Mouse (Mus musculus): ENCODE results near the gene Lgals4. TPM values are rescaled to one million over a fixed set of nuclear protein-coding genes. Genes with fewer than 3 reads are reported as not detected.

The Lgals4 gene
- polyA plus RNA-seq, 1 experiment from 2014 or later: 1,462 TPM

GRCm38 (mm10) chr7:28818436-28818835, 15.2 kb upstream of the Lgals4 start:
- H3K4me2 ChIP-seq (replicated peaks): no peak overlapping the region
- WGBS: 82% methylated on average over 18 of the region's 18 CpGs

DNA sequence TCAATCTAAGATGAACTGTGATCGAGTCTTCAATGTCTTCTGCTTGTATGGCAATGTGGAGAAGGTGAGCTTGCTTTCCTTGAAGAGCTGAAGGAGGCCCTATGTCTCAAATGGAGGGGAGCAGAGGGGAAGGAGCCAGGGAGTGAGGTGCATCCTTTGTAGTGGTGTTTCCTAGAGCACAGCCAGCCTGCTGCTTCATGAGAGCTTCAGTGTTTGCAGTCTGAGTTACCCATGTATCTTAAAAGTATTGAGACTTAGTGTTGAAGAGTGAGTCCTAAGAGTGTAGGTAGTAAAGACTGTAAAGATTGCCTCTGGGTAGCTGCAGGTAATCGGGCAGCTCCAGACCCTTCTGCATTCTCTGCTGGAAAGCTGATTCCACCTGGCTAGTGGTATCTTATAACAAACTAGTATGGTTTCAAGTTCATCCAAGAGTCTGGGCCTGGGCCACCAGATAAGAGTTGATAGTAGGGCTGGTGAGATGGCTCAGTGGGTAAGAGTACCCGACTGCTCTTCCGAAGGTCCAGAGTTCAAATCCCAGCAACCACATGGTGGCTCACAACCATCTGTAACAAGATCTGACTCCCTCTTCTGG, 14.7 kb upstream of the Lgals4 start:
- Histone ChIP-seq H3K27ac (no peak overlapping the region), H3K9me3 (no peaks in the 10 kb centered on the region), H3K9ac (no peak overlapping the region), H3K4me3 (replicated peaks) (no peak overlapping the region), H3K4me2 (replicated peaks) (no peak overlapping the region), H3K4me1 (replicated peaks) (peaks cover 70% of the 10 kb centered on the region), H3K27me3 (replicated peaks) (no peaks in the 10 kb centered on the region), H3K36me3 (peaks cover 69% of the 10 kb centered on the region)
- no peak for ATAC-seq
- whole genome bisulfite sequencing: 76% methylated on average over 4 of the region's 4 CpGs

More at GRCm38 (mm10) chr7:28818436-28818835, 15.2 kb upstream of the Lgals4 start:
- peaks cover 73% of the 10 kb centered on the region for H3K4me1 ChIP-seq (replicated peaks)
- no peaks in the 10 kb centered on the region for H3K9me3 ChIP-seq
- no peaks in the 10 kb centered on the region for H3K27me3 ChIP-seq (replicated peaks)
- peaks cover 74% of the 10 kb centered on the region for H3K36me3 ChIP-seq
- H3K4me3 ChIP-seq (replicated peaks): no peak overlapping the region
- no peak overlapping the region for H3K9ac ChIP-seq
- no peak overlapping the region for H3K27ac ChIP-seq
- ATAC-seq: no peak

DNA sequence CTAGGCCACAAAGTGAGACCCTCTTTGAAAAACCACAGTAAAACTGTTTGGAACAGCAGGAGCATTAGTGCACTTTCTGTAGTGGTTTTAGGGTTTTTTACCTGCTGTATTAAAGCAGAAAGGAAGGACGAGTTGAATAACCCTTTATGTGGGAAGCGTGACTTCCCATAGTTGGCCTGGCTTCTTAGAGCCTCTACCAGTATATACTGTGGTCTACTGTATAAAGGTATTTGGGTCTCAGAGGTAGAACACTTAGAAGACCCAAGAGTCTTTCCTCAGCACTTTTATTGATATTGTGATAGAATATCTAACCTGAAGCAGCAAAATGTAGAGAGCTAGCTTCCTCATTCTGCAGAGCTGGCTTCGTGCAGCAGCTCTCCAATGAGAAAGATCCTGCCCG, 14.1 kb upstream of the Lgals4 start:
- H3K4me2 ChIP-seq (replicated peaks): no peak overlapping the region
- H3K27me3 ChIP-seq (replicated peaks): no peaks in the 10 kb centered on the region
- peaks cover 63% of the 10 kb centered on the region for H3K36me3 ChIP-seq
- 84% methylated on average over 4 of the region's 4 CpGs for WGBS
- H3K4me3 ChIP-seq (replicated peaks): no peak overlapping the region
- H3K27ac ChIP-seq: no peak overlapping the region
- H3K9ac ChIP-seq: no peak overlapping the region
- no peak for ATAC-seq
- H3K9me3 ChIP-seq: no peaks in the 10 kb centered on the region
- peaks cover 64% of the 10 kb centered on the region for H3K4me1 ChIP-seq (replicated peaks)

DNA sequence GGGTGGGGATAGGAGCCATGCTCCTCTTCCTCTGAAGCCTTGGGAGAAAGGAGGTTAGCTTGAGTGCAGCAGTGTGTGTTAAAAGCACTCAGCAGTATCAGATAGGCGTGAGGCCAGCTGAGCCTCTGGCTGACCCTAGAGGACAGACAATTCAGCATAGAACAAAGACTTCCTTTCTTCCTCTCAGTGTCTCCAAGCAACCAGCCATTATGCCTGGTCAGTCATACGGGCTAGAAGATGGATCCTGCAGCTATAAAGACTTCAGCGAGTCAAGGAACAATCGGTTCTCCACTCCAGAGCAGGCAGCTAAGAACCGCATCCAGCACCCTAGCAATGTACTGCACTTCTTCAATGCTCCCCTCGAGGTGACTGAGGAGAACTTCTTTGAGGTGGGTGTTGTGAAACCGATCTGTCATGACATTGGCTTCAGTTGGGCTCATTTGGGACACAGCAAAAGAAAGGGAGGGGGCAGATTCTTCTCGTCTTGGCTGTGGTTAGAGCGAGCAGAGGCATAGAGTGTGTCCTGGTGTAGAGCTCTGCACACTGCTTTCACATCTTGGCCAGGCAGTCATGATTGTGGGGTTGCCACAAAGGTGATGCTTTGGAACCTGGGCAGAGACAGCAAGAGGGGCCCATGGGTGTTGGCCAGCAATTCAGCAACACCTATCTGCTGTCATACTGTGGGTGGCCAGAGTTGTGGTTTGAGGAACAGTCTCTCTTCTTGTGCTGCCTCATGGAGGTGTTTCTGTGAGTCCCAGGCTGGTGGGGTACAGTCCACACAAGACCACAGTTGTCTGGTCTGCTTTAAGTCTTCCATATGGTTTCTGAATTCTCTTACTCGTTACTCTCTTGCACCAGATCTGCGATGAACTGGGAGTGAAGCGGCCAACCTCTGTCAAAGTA, 13.0 kb upstream of the Lgals4 start:
- WGBS: 72% methylated on average over 12 of the region's 12 CpGs
- Histone ChIP-seq H3K4me2 (replicated peaks) (no peak overlapping the region), H3K36me3 (peaks cover 55% of the 10 kb centered on the region), H3K27me3 (replicated peaks) (no peaks in the 10 kb centered on the region), H3K9ac (no peak overlapping the region), H3K4me1 (replicated peaks) (peaks cover 58% of the 10 kb centered on the region), H3K4me3 (replicated peaks) (no peak overlapping the region), H3K9me3 (no peaks in the 10 kb centered on the region), H3K27ac (peak overlapping the region; percentile 32; the same call in 1 of the 2 replicates)
- no peak for ATAC-seq

- Histone ChIP-seq H3K4me1 (replicated peaks) (peaks cover 57% of the 10 kb centered on the region), H3K4me2 (replicated peaks) (no peak overlapping the region), H3K9ac (no peak overlapping the region), H3K36me3 (peaks cover 47% of the 10 kb centered on the region), H3K27ac (no peak overlapping the region), H3K4me3 (replicated peaks) (no peak overlapping the region), H3K9me3 (no peaks in the 10 kb centered on the region), H3K27me3 (replicated peaks) (no peaks in the 10 kb centered on the region)
- 65% methylated on average over 10 of the region's 10 CpGs for WGBS
- no peak for ATAC-seq
Measured at GRCm38 (mm10) chr7:28821261-28821831, 12.3 kb upstream of the Lgals4 start.

GRCm38 (mm10) chr7:28822556-28822955, 11.1 kb upstream of the Lgals4 start:
- H3K4me1 ChIP-seq (replicated peaks): peaks cover 47% of the 10 kb centered on the region
- H3K4me3 ChIP-seq (replicated peaks): no peak overlapping the region
- H3K9me3 ChIP-seq: no peaks in the 10 kb centered on the region
- H3K27me3 ChIP-seq (replicated peaks): no peaks in the 10 kb centered on the region
- no peak overlapping the region for H3K4me2 ChIP-seq (replicated peaks)
- H3K27ac ChIP-seq: no peak overlapping the region
- no peak for ATAC-seq
- no peak overlapping the region for H3K9ac ChIP-seq
- 52% methylated on average over 1 of the region's 1 CpGs for WGBS
- peaks cover 40% of the 10 kb centered on the region for H3K36me3 ChIP-seq

DNA sequence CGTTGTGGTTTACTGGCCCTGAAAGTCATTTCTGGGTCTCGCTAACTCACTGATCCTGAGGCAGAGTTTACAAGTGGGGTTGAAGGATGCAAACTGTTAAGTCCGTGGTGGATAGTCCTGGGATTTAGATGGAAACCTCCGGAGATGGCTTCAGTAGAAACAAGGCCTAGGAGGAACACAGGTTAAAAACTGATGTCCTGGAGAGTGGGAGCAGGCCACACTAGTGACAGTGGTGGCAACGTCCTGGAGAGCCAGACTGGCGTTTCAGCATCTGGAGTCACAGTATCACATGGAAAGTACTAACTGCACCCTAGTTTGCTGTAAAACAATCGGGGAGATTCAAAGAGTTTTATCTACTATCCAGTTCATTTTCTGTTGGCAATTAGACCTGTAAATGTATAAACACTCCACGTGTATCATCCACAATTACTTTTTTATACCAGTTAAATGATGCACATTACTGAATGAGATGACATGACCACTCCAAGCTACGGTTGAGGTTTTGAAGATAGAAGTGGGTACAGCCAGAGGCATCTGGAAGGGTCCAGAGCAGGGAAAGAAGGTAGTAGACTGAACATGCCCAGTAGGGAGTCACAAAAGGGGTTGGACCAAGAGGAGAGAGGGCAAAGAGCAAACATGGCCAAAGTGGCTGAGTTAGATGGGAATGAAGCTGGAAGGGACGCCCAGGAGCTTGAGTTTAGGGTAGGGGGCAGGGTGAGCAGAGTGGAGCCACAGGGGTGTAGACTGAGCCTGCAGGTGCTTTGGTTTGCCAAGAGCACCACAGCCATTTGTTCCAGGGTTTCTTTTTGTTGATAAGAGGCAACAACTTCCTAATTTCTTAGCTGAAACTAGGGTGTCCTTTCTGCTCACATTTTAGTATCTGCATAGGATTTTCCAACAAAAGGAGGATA, 10.4 kb upstream of the Lgals4 start:
- H3K9ac ChIP-seq: no peak overlapping the region
- peak overlapping the region; percentile 89; the same call in 1 of the 2 replicates for H3K27ac ChIP-seq
- peaks cover 34% of the 10 kb centered on the region for H3K36me3 ChIP-seq
- no peaks in the 10 kb centered on the region for H3K27me3 ChIP-seq (replicated peaks)
- ATAC-seq: no peak
- no peak overlapping the region for H3K4me3 ChIP-seq (replicated peaks)
- H3K9me3 ChIP-seq: no peaks in the 10 kb centered on the region
- H3K4me2 ChIP-seq (replicated peaks): no peak overlapping the region
- 47% methylated on average over 10 of the region's 10 CpGs for WGBS
- peaks cover 44% of the 10 kb centered on the region for H3K4me1 ChIP-seq (replicated peaks)

GRCm38 (mm10) chr7:28823932-28824331, 9.7 kb upstream of the Lgals4 start:
- ATAC-seq: no peak
- no peaks in the 10 kb centered on the region for H3K27me3 ChIP-seq (replicated peaks)
- H3K36me3 ChIP-seq: peaks cover 28% of the 10 kb centered on the region
- WGBS: 37% methylated on average over 2 of the region's 2 CpGs
- H3K4me2 ChIP-seq (replicated peaks): no peak overlapping the region
- no peaks in the 10 kb centered on the region for H3K9me3 ChIP-seq
- no peak overlapping the region for H3K4me3 ChIP-seq (replicated peaks)
- H3K9ac ChIP-seq: no peak overlapping the region
- H3K4me1 ChIP-seq (replicated peaks): peaks cover 40% of the 10 kb centered on the region
- peak overlapping the region; percentile 89 for H3K27ac ChIP-seq

DNA sequence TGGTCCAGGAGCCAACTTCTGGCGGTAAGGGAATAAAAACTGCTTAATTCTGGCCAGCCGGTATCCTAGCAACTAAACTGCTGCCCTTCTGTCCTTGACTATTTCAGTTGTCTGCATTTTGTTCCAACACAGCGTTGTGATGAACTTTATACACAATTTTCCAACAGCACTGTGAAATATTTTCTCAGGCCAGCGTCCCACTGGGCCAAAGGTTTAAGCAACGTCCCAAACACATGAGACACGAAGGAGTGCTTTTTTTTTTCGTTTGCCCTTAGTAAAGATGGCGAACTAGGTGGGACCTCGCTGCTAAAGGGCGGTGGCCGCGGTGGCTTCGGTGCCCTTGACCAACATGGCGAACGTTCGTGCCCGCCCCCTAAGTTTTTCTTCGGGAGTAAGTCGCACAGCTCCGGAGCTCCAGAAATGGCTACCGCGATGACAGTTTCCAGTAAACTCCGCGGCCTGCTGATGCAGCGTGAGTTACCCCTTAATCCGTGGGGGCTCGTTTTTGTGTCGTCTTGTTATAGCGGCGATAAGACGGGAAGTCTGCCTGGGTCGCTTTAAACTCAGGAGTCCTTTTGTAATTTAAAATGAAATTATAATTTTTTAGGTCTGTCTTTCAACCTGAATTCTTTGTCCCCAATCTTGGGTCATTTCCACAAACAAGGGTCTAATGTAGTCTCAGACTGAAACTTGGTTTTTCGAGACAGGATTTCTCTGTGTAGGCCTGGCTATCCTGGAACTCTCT, 8.5 kb upstream of the Lgals4 start, which contains the start of gene Ech1:
Ech1 (plus strand) TSS at position 277 of the 745 bp plus-strand sequence.
- H3K9me3 ChIP-seq: no peaks in the 10 kb centered on the region
- H3K9ac ChIP-seq: peak within 1 kb of the TSS; percentile 50
- ATAC-seq: peak; percentile 83
- peaks cover 28% of the 10 kb centered on the region for H3K36me3 ChIP-seq
- H3K4me2 ChIP-seq (replicated peaks): peak within 1 kb of the TSS; percentile 59
- no peaks in the 10 kb centered on the region for H3K27me3 ChIP-seq (replicated peaks)
- H3K4me1 ChIP-seq (replicated peaks): peaks cover 33% of the 10 kb centered on the region
- WGBS: 2% methylated on average over 33 of the region's 33 CpGs
- H3K27ac ChIP-seq: peak within 1 kb of the TSS; percentile 89
- peak within 1 kb of the TSS; percentile 41 for H3K4me3 ChIP-seq (replicated peaks)

DNA sequence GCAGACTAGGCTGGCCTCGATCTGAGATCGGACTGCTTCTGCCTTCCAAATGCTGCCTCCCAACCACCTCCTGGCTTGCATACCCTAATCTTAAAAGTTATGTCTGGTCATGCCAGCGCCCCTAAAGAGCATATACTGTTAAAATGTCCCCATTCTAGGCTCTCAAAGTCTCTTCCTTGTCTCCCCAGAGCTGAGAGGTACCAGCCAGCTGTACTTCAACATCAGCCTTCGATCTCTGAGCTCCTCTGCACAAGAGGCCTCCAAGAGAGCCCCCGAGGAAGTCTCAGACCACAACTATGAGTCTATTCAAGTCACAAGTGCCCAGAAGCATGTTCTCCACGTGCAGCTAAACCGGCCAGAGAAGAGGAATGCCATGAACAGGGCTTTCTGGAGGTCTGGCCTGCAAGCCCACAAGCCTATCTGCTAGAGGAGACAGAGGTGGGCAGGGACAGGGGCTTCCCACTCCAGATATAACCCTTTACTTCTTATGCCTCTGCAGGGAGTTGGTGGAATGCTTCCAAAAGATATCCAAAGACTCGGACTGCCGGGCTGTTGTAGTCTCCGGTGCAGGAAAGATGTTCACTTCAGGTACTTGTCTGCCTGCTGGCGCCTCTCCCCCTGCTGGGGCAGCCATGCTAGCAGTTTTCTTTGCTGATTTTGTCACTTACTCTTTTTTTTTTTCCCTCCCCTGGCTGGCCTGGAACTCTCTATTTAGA, 7.8 kb upstream of the Lgals4 start:
- Histone ChIP-seq H3K9ac (peak overlapping the region; percentile 50), H3K4me2 (replicated peaks) (peak overlapping the region; percentile 59), H3K27me3 (replicated peaks) (no peaks in the 10 kb centered on the region), H3K4me1 (replicated peaks) (peaks cover 30% of the 10 kb centered on the region), H3K27ac (peak overlapping the region; percentile 82), H3K9me3 (no peaks in the 10 kb centered on the region), H3K4me3 (replicated peaks) (peak overlapping the region; percentile 41), H3K36me3 (peaks cover 23% of the 10 kb centered on the region)
- 0 out of 2 replicates have a peak, but pooled peaks have one; percentile 34 for ATAC-seq
- 46% methylated on average over 11 of the region's 11 CpGs for whole genome bisulfite sequencing

- peaks cover 27% of the 10 kb centered on the region for H3K4me1 ChIP-seq (replicated peaks)
- ATAC-seq: no peak
- H3K4me2 ChIP-seq (replicated peaks): peak overlapping the region; percentile 59; the same call in 1 of the 2 replicates
- no peaks in the 10 kb centered on the region for H3K27me3 ChIP-seq (replicated peaks)
- peak overlapping the region; percentile 41; the same call in 1 of the 2 replicates for H3K4me3 ChIP-seq (replicated peaks)
- no peaks in the 10 kb centered on the region for H3K9me3 ChIP-seq
- 92% methylated on average over 7 of the region's 7 CpGs for WGBS
- H3K36me3 ChIP-seq: peaks cover 20% of the 10 kb centered on the region
- H3K27ac ChIP-seq: peak overlapping the region; percentile 82
- no peak overlapping the region for H3K9ac ChIP-seq
Measured at GRCm38 (mm10) chr7:28826402-28826772, 7.3 kb upstream of the Lgals4 start.

Measured in intestine, embryonic 15.5 days (tissue).